Mouse (Mus musculus): ENCODE measurements around the gene Naaa. TPM values are rescaled to one million over a fixed set of nuclear protein-coding genes. Genes with fewer than 3 reads are reported as not detected.

Gene Naaa
- polyA plus RNA-seq, 1 experiment = 50.7 TPM

DNA sequence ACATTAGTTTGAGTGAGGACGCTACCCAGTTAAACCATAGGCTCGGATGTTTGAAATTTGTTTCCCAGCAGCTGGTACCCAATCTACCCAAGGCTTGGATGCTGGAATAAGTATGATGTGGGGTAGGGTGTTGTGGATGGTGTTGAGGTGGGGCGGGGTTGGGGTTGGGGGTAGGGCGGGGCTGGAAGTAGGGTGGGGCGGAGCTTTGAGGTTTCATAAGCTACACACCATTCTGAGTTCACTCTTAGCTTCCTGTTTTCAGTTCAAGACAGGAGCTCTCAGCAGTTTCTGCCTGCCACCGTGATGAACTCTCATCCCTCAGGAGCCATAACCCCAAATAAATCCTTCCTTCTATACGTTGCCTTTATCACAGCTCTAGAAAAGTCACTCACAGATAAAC is 40.1 kb upstream of the Naaa start:
- DNase-seq = no peak
- Histone ChIP-seq H3K27me3 (ENCODE audit: control insufficient read depth, insufficient read depth, low read length) (no peaks in the 10 kb centered on the region), H3K4me3 (ENCODE audit: control insufficient read depth, insufficient read depth, low read length) (no peak overlapping the region), H3K27ac (ENCODE audit: control insufficient read depth, insufficient read depth, low read length) (no peak overlapping the region), H3K4me1 (replicated peaks; ENCODE audit: control insufficient read depth, insufficient read depth, low read length) (no peaks in the 10 kb centered on the region), H3K36me3 (ENCODE audit: control insufficient read depth, insufficient read depth, low read length) (no peaks in the 10 kb centered on the region)
- no peak for TF ChIP-seq POLR2A (IDR thresholded peaks at IDR 0.05; ENCODE audit: control insufficient read depth, extremely low read depth, insufficient read depth, low read length, poor library complexity)
- TF ChIP-seq CTCF (IDR thresholded peaks at IDR 0.05; ENCODE audit: borderline replicate concordance, control insufficient read depth, extremely low read depth, insufficient read depth, low read length, poor library complexity) = no peak
- 76% methylated on average over 7 of the region's 7 CpGs for WGBS

- Histone ChIP-seq H3K27ac (ENCODE audit: control insufficient read depth, insufficient read depth, low read length) (no peak overlapping the region), H3K4me3 (ENCODE audit: control insufficient read depth, insufficient read depth, low read length) (no peak overlapping the region), H3K27me3 (ENCODE audit: control insufficient read depth, insufficient read depth, low read length) (no peaks in the 10 kb centered on the region), H3K4me1 (replicated peaks; ENCODE audit: control insufficient read depth, insufficient read depth, low read length) (peaks cover 5% of the 10 kb centered on the region), H3K36me3 (ENCODE audit: control insufficient read depth, insufficient read depth, low read length) (no peaks in the 10 kb centered on the region)
- no peak for DNase-seq
- TF ChIP-seq CTCF (IDR thresholded peaks at IDR 0.05; ENCODE audit: borderline replicate concordance, control insufficient read depth, extremely low read depth, insufficient read depth, low read length, poor library complexity) = no peak
- no peak for TF ChIP-seq POLR2A (IDR thresholded peaks at IDR 0.05; ENCODE audit: control insufficient read depth, extremely low read depth, insufficient read depth, low read length, poor library complexity)
- WGBS = 62% methylated on average over 7 of the region's 7 CpGs
These were observed 35.8 kb upstream of the Naaa start for GRCm38 (mm10) chr5:92313776-92314175.

- H3K4me3 ChIP-seq (ENCODE audit: control insufficient read depth, insufficient read depth, low read length) = no peak overlapping the region
- no peak for TF ChIP-seq CTCF (IDR thresholded peaks at IDR 0.05; ENCODE audit: borderline replicate concordance, control insufficient read depth, extremely low read depth, insufficient read depth, low read length, poor library complexity)
- no peak for TF ChIP-seq POLR2A (IDR thresholded peaks at IDR 0.05; ENCODE audit: control insufficient read depth, extremely low read depth, insufficient read depth, low read length, poor library complexity)
- no peaks in the 10 kb centered on the region for H3K27me3 ChIP-seq (ENCODE audit: control insufficient read depth, insufficient read depth, low read length)
- peak; percentile 81 for DNase-seq
- no peak overlapping the region for H3K27ac ChIP-seq (ENCODE audit: control insufficient read depth, insufficient read depth, low read length)
- WGBS = 15% methylated on average over 13 of the region's 13 CpGs
- no peaks in the 10 kb centered on the region for H3K36me3 ChIP-seq (ENCODE audit: control insufficient read depth, insufficient read depth, low read length)
- peaks cover 6% of the 10 kb centered on the region for H3K4me1 ChIP-seq (replicated peaks; ENCODE audit: control insufficient read depth, insufficient read depth, low read length)
These were observed 34.2 kb upstream of the Naaa start for GRCm38 (mm10) chr5:92312046-92312715.

- TF ChIP-seq CTCF (IDR thresholded peaks at IDR 0.05; ENCODE audit: borderline replicate concordance, control insufficient read depth, extremely low read depth, insufficient read depth, low read length, poor library complexity) (peak; percentile 21; the same call in 1 of the 2 replicates), POLR2A (IDR thresholded peaks at IDR 0.05; ENCODE audit: control insufficient read depth, extremely low read depth, insufficient read depth, low read length, poor library complexity) (0 out of 2 replicates have a peak, but pooled peaks have one; percentile 15)
- Histone ChIP-seq H3K4me3 (ENCODE audit: control insufficient read depth, insufficient read depth, low read length) (peak within 1 kb of the TSS; percentile 91), H3K4me1 (replicated peaks; ENCODE audit: control insufficient read depth, insufficient read depth, low read length) (peaks cover 6% of the 10 kb centered on the region), H3K27ac (ENCODE audit: control insufficient read depth, insufficient read depth, low read length) (no peak within 1 kb of the TSS), H3K36me3 (ENCODE audit: control insufficient read depth, insufficient read depth, low read length) (peaks cover 3% of the 10 kb centered on the region), H3K27me3 (ENCODE audit: control insufficient read depth, insufficient read depth, low read length) (no peaks in the 10 kb centered on the region)
- 4% methylated on average over 41 of the region's 41 CpGs for WGBS
- peak; percentile 93 for DNase-seq
These were observed 31.9 kb upstream of the Naaa start, which contains the start of gene Sdad1 for GRCm38 (mm10) chr5:92309681-92310511. Sdad1 (minus strand) TSS chr5:92310479.

- Histone ChIP-seq H3K4me3 (ENCODE audit: control insufficient read depth, insufficient read depth, low read length) (no peak overlapping the region), H3K27ac (ENCODE audit: control insufficient read depth, insufficient read depth, low read length) (no peak overlapping the region), H3K4me1 (replicated peaks; ENCODE audit: control insufficient read depth, insufficient read depth, low read length) (peaks cover 4% of the 10 kb centered on the region), H3K36me3 (ENCODE audit: control insufficient read depth, insufficient read depth, low read length) (peaks cover 44% of the 10 kb centered on the region), H3K27me3 (ENCODE audit: control insufficient read depth, insufficient read depth, low read length) (no peaks in the 10 kb centered on the region)
- 97% methylated on average over 3 of the region's 3 CpGs for WGBS
- no peak for DNase-seq
- TF ChIP-seq CTCF (IDR thresholded peaks at IDR 0.05; ENCODE audit: borderline replicate concordance, control insufficient read depth, extremely low read depth, insufficient read depth, low read length, poor library complexity) = no peak
- TF ChIP-seq POLR2A (IDR thresholded peaks at IDR 0.05; ENCODE audit: control insufficient read depth, extremely low read depth, insufficient read depth, low read length, poor library complexity) = no peak
These were observed 26.3 kb upstream of the Naaa start for GRCm38 (mm10) chr5:92304291-92304690.

GRCm38 (mm10) chr5:92302149-92302840 is 24.3 kb upstream of the Naaa start:
- H3K36me3 ChIP-seq (ENCODE audit: control insufficient read depth, insufficient read depth, low read length) = peaks cover 48% of the 10 kb centered on the region
- TF ChIP-seq CTCF (IDR thresholded peaks at IDR 0.05; ENCODE audit: borderline replicate concordance, control insufficient read depth, extremely low read depth, insufficient read depth, low read length, poor library complexity) (no peak), POLR2A (IDR thresholded peaks at IDR 0.05; ENCODE audit: control insufficient read depth, extremely low read depth, insufficient read depth, low read length, poor library complexity) (no peak)
- 95% methylated on average over 13 of the region's 13 CpGs for WGBS

More at GRCm38 (mm10) chr5:92302149-92302840, 24.3 kb upstream of the Naaa start:
- Histone ChIP-seq H3K27ac (ENCODE audit: control insufficient read depth, insufficient read depth, low read length) (no peak overlapping the region), H3K27me3 (ENCODE audit: control insufficient read depth, insufficient read depth, low read length) (no peaks in the 10 kb centered on the region), H3K4me3 (ENCODE audit: control insufficient read depth, insufficient read depth, low read length) (no peak overlapping the region), H3K4me1 (replicated peaks; ENCODE audit: control insufficient read depth, insufficient read depth, low read length) (no peaks in the 10 kb centered on the region)
- no peak for DNase-seq
